Mouse (Mus musculus): Measurements from ENCODE around the gene Efhd1. TPM values are rescaled to one million over a fixed set of nuclear protein-coding genes. Genes with fewer than 3 reads are reported as not detected.

The Efhd1 gene
- polyA plus RNA-seq, 1 experiment from 2014 or later = not detected

Other genes with a start within 250 kb of the Efhd1 start
- gene Alppl2, start 174.4 kb upstream of the Efhd1 start, polyA plus RNA-seq (2014; fragmentation: Nextera tagmentation; extraction: Ambion mirVana) = not detected in 2 replicates
- not detected in 2 replicates for gene Alpi, start 162.8 kb upstream of the Efhd1 start, polyA plus RNA-seq (2014; fragmentation: Nextera tagmentation; extraction: Ambion mirVana)
- gene Akp3, start 139.4 kb upstream of the Efhd1 start, polyA plus RNA-seq (2014; fragmentation: Nextera tagmentation; extraction: Ambion mirVana) = not detected in 2 replicates
- gene Ecel1, start 107.8 kb upstream of the Efhd1 start, polyA plus RNA-seq (2014; fragmentation: Nextera tagmentation; extraction: Ambion mirVana) = 0.08 and 1.7 TPM in 2 replicates
- 0.09 TPM in 1 of 2 replicates, not detected in the other for gene Prss56, start 81.0 kb upstream of the Efhd1 start, polyA plus RNA-seq (2014; fragmentation: Nextera tagmentation; extraction: Ambion mirVana)
- 0.08 TPM in 1 of 2 replicates, not detected in the other for gene Chrnd, start 73.8 kb upstream of the Efhd1 start, polyA plus RNA-seq (2014; fragmentation: Nextera tagmentation; extraction: Ambion mirVana)
- 1.5 and 1.6 TPM in 2 replicates for gene Chrng, start 59.7 kb upstream of the Efhd1 start, polyA plus RNA-seq (2014; fragmentation: Nextera tagmentation; extraction: Ambion mirVana)
- gene Eif4e2, start 50.4 kb upstream of the Efhd1 start, polyA plus RNA-seq (2014; fragmentation: Nextera tagmentation; extraction: Ambion mirVana) = 101 TPM in 2 replicates
- gene Gigyf2, start 62.6 kb downstream of the Efhd1 start, polyA plus RNA-seq (2014; fragmentation: Nextera tagmentation; extraction: Ambion mirVana) = 29.3 and 30.4 TPM in 2 replicates
- gene Kcnj13, start 130.4 kb downstream of the Efhd1 start, polyA plus RNA-seq (2014; fragmentation: Nextera tagmentation; extraction: Ambion mirVana) = 0.36 TPM in 1 of 2 replicates, not detected in the other
- not detected in 2 replicates for gene Snorc, start 205.9 kb downstream of the Efhd1 start, polyA plus RNA-seq (2014; fragmentation: Nextera tagmentation; extraction: Ambion mirVana)
- gene Neu2, start 245.5 kb downstream of the Efhd1 start, polyA plus RNA-seq (2014; fragmentation: Nextera tagmentation; extraction: Ambion mirVana) = not detected in 2 replicates